Mouse (Mus musculus) heart, postnatal 0 days (tissue): ENCODE data around the gene Stk39. TPM values are rescaled to one million over a fixed set of nuclear protein-coding genes. Genes with fewer than 3 reads are reported as not detected.
"Not testable (repeated sequence)": the region's sequence is repeated elsewhere in the genome, so short reads cannot be mapped to it uniquely, and the experiment has no call there.

Experiments used
- ATAC-seq: fragments of 200-750 bp; cut with Nextera tagmentation; 2 replicates; pipeline ENCODE4 v1.8.0; 2017; ENCODE audit warnings: low read depth, moderate number of reproducible peaks, moderate library complexity; ENCODE audit not compliant: insufficient read depth
- DNase-seq: peaks from one replicate; pipeline ENCODE4 v3.0.0-alpha.2; 2016; ENCODE audit warnings: low spot score
- H3K27ac ChIP-seq: fragments of 300-500 bp; sonication (generic); 2 replicates; pipeline ENCODE4 v1.5.1; 2014; ENCODE audit warnings: low read depth, mild to moderate bottlenecking
- H3K27me3 ChIP-seq: fragments of 300-500 bp; sonication (generic); 2 replicates; pipeline ENCODE4 v1.6.1; 2014; ENCODE audit warnings: low read length, mixed read lengths; ENCODE audit not compliant: control insufficient read depth, insufficient read depth
- H3K36me3 ChIP-seq: fragments of 300-500 bp; sonication (generic); replicated peaks from 2 replicates; pipeline ENCODE4 v1.6.1; 2014; ENCODE audit warnings: low read length, mixed read lengths; ENCODE audit not compliant: control insufficient read depth, insufficient read depth
- H3K4me1 ChIP-seq: fragments of 300-500 bp; sonication (generic); 2 replicates; pipeline ENCODE4 v1.6.1; 2014; ENCODE audit warnings: antibody characterized with exemption; ENCODE audit not compliant: control insufficient read depth, insufficient read depth
- H3K4me2 ChIP-seq: fragments of 300-500 bp; sonication (generic); 2 replicates; pipeline ENCODE4 v1.6.1; 2014; ENCODE audit warnings: low read depth, mild to moderate bottlenecking, low read length, moderate library complexity
- H3K4me3 ChIP-seq: fragments of 300-500 bp; sonication (generic); 2 replicates; pipeline ENCODE4 v1.5.1; 2014; ENCODE audit warnings: low read depth, low read length
- H3K9ac ChIP-seq: fragments of 300-500 bp; sonication (generic); replicated peaks from 2 replicates; pipeline ENCODE4 v1.6.1; 2014; ENCODE audit warnings: low read depth, low read length, mixed read lengths
- H3K9me3 ChIP-seq: fragments of 300-500 bp; sonication (generic); replicated peaks from 2 replicates; pipeline ENCODE4 v1.6.1; 2016; ENCODE audit warnings: low read length; ENCODE audit not compliant: control insufficient read depth
- CTCF ChIP-seq: IDR thresholded peaks from 2 replicates; pipeline ENCODE4 v1.5.1; 2016; ENCODE audit warnings: antibody characterized with exemption, control low read depth, low read depth
- EP300 ChIP-seq: IDR thresholded peaks from 2 replicates; pipeline ENCODE4 v1.6.1; 2016; ENCODE audit warnings: antibody characterized with exemption, low read depth
- WGBS: fragments of 180-500 bp; shearing (Covaris S2); extraction: QIAGEN DNeasy Blood & Tissue Kit; methylation state at CpG from one replicate; pipeline ENCODE4 v1.1.7; 2014; 5-methylcytosine and 5-hydroxymethylcytosine counted together
- polyA plus RNA-seq: library from polyadenylated mRNA; unstranded; fragments of >200 nt; fragmentation: Nextera tagmentation; extraction: Ambion mirVana; gene quantifications from 2 replicates; pipeline ENCODE4 v1.2.1, GENCODE M21; 2015
- total RNA-seq: library from RNA; depleted of rRNA; stranded (reverse); fragments of >200 nt; gene quantifications from 2 replicates; pipeline ENCODE4 v1.2.3, GENCODE M21; 2014; ENCODE audit warnings: low replicate concordance

The Stk39 gene
- total and polyA plus RNA-seq, 2 experiments from 2014 or later: 81.8 to 93.2 TPM

DNA sequence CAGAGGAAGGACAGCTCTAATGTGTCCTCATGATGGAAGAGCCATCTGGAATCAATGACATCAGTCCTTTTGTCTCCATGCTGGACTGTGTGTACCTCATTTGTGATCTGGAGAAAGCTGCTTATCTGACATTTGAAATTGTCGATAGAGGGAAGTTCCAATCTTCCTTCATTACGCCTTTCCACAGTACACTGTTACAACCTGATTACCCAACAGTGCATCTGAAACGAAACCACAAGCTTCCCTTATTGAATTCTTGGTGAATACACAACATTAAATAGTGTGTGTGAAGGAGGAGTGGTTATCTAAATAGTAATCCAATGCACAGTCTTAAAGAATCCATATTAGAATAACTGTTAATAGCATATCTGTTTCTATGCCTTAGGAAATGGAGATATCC lies 230.0 kb downstream of the Stk39 start:
- ATAC-seq (no peak), DNase-seq (no peak)
- no peak overlapping the region for H3K27ac ChIP-seq
- no peaks in the 10 kb centered on the region for H3K9me3 ChIP-seq
- H3K4me1 ChIP-seq: peaks cover 20% of the 10 kb centered on the region
- no peaks in the 10 kb centered on the region for H3K27me3 ChIP-seq
- TF ChIP-seq EP300 (no peak), CTCF (no peak)
- no peak overlapping the region for H3K4me3 ChIP-seq
- H3K4me2 ChIP-seq: no peak overlapping the region
- 77% methylated on average over 3 of the region's 3 CpGs for WGBS
- peaks cover 18% of the 10 kb centered on the region; the same call in 1 of the 2 replicates for H3K36me3 ChIP-seq
- H3K9ac ChIP-seq: no peak overlapping the region

DNA sequence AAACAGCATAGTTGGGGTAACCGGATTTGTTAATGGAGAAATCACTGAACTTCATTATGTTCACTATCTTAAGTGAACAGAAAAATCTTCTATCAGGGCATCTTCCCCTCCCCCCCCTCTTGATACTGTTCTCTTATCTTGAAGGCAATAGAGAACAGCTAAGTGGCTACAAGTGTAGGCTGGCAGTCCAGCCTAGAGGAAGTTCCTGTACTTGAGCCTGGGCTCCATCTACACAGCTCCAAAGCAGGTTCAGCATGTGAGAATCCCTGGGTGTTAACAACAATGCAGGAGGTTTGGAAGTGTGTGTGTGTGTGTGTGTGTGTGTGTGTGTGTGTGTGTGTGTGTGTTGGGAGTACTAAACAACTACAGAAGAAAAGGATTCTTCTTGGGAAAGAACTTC lies 230.4 kb downstream of the Stk39 start:
- Histone ChIP-seq H3K9ac (no peak overlapping the region), H3K4me2 (no peak overlapping the region), H3K4me3 (no peak overlapping the region), H3K27me3 (no peaks in the 10 kb centered on the region), H3K4me1 (peaks cover 20% of the 10 kb centered on the region), H3K36me3 (peaks cover 14% of the 10 kb centered on the region; the same call in 1 of the 2 replicates), H3K9me3 (no peaks in the 10 kb centered on the region), H3K27ac (no peak overlapping the region)
- no peak for DNase-seq
- 84% methylated on average over 1 of the region's 1 CpGs for WGBS
- ATAC-seq: no peak
- no peak for TF ChIP-seq CTCF
- no peak for TF ChIP-seq EP300

GRCm38 (mm10) chr2:68239415-68239814 lies 232.7 kb downstream of the Stk39 start:
- peaks cover 14% of the 10 kb centered on the region for H3K4me1 ChIP-seq
- 49% methylated on average over 4 of the region's 4 CpGs for WGBS
- ATAC-seq: not testable (repeated sequence)

DNA sequence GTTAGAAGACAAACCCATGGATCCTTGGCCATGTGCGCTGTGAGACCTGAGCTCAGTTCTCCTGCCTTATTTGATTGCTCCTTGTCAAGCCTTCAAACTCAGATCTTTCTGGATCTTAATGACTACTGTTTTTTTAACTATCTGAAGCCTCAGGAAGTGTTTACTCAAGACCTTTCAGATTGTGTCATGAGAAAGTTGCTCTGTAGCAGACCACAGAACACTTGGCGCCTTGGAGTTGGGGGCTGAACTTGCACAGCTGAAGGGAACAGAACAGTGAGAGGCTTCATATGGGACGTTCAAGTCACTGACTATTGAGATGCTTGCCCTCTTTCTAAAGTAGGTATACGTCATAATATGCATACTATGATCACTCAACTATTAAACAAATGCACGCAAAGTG lies 239.1 kb downstream of the Stk39 start:
- no peaks in the 10 kb centered on the region for H3K27me3 ChIP-seq
- no peaks in the 10 kb centered on the region for H3K36me3 ChIP-seq
- no peaks in the 10 kb centered on the region for H3K9me3 ChIP-seq
- H3K4me2 ChIP-seq: no peak overlapping the region
- ATAC-seq (no peak), DNase-seq (no peak)
- H3K27ac ChIP-seq: no peak overlapping the region
- WGBS: 95% methylated on average over 5 of the region's 5 CpGs
- no peak for TF ChIP-seq CTCF
- no peak for TF ChIP-seq EP300
- H3K4me1 ChIP-seq: no peaks in the 10 kb centered on the region; the same call in 1 of the 2 replicates
- no peak overlapping the region for H3K4me3 ChIP-seq
- H3K9ac ChIP-seq: no peak overlapping the region

More at GRCm38 (mm10) chr2:68239415-68239814, 232.7 kb downstream of the Stk39 start:
- H3K9me3 ChIP-seq, H3K27me3 ChIP-seq, H3K9ac ChIP-seq, H3K4me2 ChIP-seq, DNase-seq, H3K4me3 ChIP-seq, H3K27ac ChIP-seq: not testable (repeated sequence)
- peaks cover 14% of the 10 kb centered on the region; the same call in 1 of the 2 replicates for H3K36me3 ChIP-seq

DNA sequence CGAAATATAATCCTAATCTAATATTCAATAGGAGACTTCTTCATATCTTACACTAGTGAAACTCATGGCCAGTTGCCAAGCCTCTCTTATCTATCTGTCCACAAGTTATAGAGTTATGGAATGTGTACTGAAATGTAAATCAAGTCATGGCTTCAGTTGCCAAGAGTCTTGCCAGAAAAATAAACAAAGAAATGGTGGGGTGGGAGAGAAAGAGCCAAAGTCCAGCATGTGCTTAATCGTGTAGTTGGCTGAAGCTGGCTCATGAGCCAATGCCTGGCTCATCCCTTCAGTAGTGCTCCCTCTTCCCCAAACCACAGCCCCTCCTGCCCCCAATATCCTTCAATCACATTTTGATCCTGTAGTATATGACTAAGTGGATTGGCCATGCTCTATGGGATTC lies 242.2 kb downstream of the Stk39 start:
- 49% methylated on average over 2 of the region's 2 CpGs for WGBS
- no peaks in the 10 kb centered on the region for H3K36me3 ChIP-seq
- H3K27me3 ChIP-seq: no peaks in the 10 kb centered on the region
- no peaks in the 10 kb centered on the region for H3K9me3 ChIP-seq
- no peak overlapping the region for H3K27ac ChIP-seq
- no peak for TF ChIP-seq EP300
- no peak for TF ChIP-seq CTCF
- no peak for DNase-seq
- no peak for ATAC-seq
- H3K4me1 ChIP-seq: peaks cover 3% of the 10 kb centered on the region; the same call in 1 of the 2 replicates
- no peak overlapping the region for H3K9ac ChIP-seq
- H3K4me3 ChIP-seq: no peak overlapping the region
- no peak overlapping the region for H3K4me2 ChIP-seq

GRCm38 (mm10) chr2:68229081-68229480 lies 243.0 kb downstream of the Stk39 start:
- Histone ChIP-seq H3K27ac (no peak overlapping the region), H3K36me3 (0 out of 2 replicates have a peak, but pooled peaks cover 3% of the 10 kb centered on the region), H3K4me2 (no peak overlapping the region), H3K9ac (no peak overlapping the region), H3K4me1 (peaks cover 11% of the 10 kb centered on the region), H3K4me3 (no peak overlapping the region), H3K27me3 (no peaks in the 10 kb centered on the region), H3K9me3 (no peaks in the 10 kb centered on the region)
- WGBS: 66% methylated on average over 2 of the region's 2 CpGs
- no peak for TF ChIP-seq EP300
- TF ChIP-seq CTCF: no peak
- DNase-seq: no peak
- ATAC-seq: no peak
